Mouse (Mus musculus) cortical plate, adult 2 months (tissue): ENCODE measurements around the gene Nom1.

ENCODE experiments used
- CTCF ChIP-seq: fragments of 200-500 bp; IDR thresholded peaks from 2 replicates; pipeline ENCODE4 v1.5.1; 2011; ENCODE audit warnings: mild to moderate bottlenecking, control low read depth, low read length; ENCODE audit not compliant: insufficient read depth; ENCODE audit errors: extremely low read depth
- POLR2A ChIP-seq: fragments of 200-500 bp; IDR thresholded peaks from 2 replicates; pipeline ENCODE4 v1.6.1; 2011; ENCODE audit warnings: mild to moderate bottlenecking, low read length, control low read depth; ENCODE audit not compliant: insufficient read depth; ENCODE audit errors: extremely low read depth

- TF ChIP-seq CTCF, result no peak
- TF ChIP-seq POLR2A, result no peak
Measured at GRCm38 (mm10) chr5:29470271-29470670, 35.8 kb downstream of the Nom1 start.
